Mouse (Mus musculus) kidney, embryonic 15.5 days (tissue): ENCODE measurements at regions not wholly inside any gene's neighbourhood (a gene's known extent, or its start where the extent isn't known, plus 50 kb on each side); places are given as distances from the start of the nearest gene placed in this dataset.

Source experiments
- ATAC-seq: fragments of 200-750 bp; cut with Nextera tagmentation; replicated peaks from 2 replicates; pipeline ENCODE4 v1.8.0; 2017; ENCODE audit warnings: moderate TSS enrichment; ENCODE audit not compliant: low FRiP score
- H3K27ac ChIP-seq: fragments of 300-500 bp; sonication (generic); 2 replicates; pipeline ENCODE4 v1.5.1; 2015; ENCODE audit warnings: mild to moderate bottlenecking, inconsistent platforms
- H3K27me3 ChIP-seq: fragments of 300-500 bp; sonication (generic); 2 replicates; pipeline ENCODE4 v1.6.1; 2015; ENCODE audit warnings: inconsistent platforms
- H3K36me3 ChIP-seq: fragments of 300-500 bp; sonication (generic); 2 replicates; pipeline ENCODE4 v1.6.1; 2015; ENCODE audit warnings: inconsistent platforms
- H3K4me1 ChIP-seq: fragments of 300-500 bp; sonication (generic); 2 replicates; pipeline ENCODE4 v1.6.1; 2015; ENCODE audit warnings: inconsistent platforms
- H3K4me2 ChIP-seq: fragments of 300-500 bp; sonication (generic); 2 replicates; pipeline ENCODE4 v1.6.1; 2015; ENCODE audit warnings: moderate library complexity, mild to moderate bottlenecking, inconsistent platforms
- H3K4me3 ChIP-seq: fragments of 300-500 bp; sonication (generic); replicated peaks from 2 replicates; pipeline ENCODE4 v1.5.1; 2015; ENCODE audit warnings: mild to moderate bottlenecking, inconsistent platforms
- H3K9ac ChIP-seq: fragments of 300-500 bp; sonication (generic); 2 replicates; pipeline ENCODE4 v1.6.1; 2015; ENCODE audit warnings: mild to moderate bottlenecking, inconsistent platforms
- H3K9me3 ChIP-seq: fragments of 300-500 bp; sonication (generic); replicated peaks from 2 replicates; pipeline ENCODE4 v1.6.1; 2016; ENCODE audit warnings: inconsistent platforms
- WGBS: fragments of 180-500 bp; shearing (Covaris S2); methylation state at CpG from one replicate; pipeline ENCODE4 v1.1.7; 2015; ENCODE audit warnings: mixed read lengths; 5-methylcytosine and 5-hydroxymethylcytosine counted together

DNA sequence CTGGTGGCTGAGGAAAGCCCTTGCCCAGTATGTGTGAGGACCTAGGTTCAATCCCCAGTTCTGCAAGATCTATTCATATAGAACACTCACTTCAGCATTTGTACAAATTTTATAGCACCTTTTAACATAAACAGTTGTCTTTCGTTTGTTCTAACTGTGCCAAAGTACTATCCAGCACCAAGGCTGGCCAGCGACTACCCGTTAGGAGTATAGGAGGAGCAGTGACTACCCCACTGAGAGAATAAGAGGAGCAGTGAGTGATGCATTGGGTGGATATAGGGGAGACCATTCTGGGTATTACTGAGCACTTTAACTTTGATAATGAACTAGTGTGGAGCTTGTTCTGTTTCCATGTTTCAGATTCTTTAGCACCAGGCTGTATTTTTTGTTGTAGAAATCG lies 193.8 kb upstream of the Cdh5 start:
- no peak overlapping the region for H3K4me3 ChIP-seq
- no peak overlapping the region for H3K27ac ChIP-seq
- no peaks in the 10 kb centered on the region for H3K36me3 ChIP-seq
- no peak overlapping the region for H3K9ac ChIP-seq
- ATAC-seq: no peak
- H3K9me3 ChIP-seq: peaks cover 5% of the 10 kb centered on the region; the same call in 1 of the 2 replicates
- H3K4me1 ChIP-seq: no peaks in the 10 kb centered on the region
- WGBS: 78% methylated on average over 4 of the region's 4 CpGs
- no peaks in the 10 kb centered on the region for H3K27me3 ChIP-seq
- no peak overlapping the region for H3K4me2 ChIP-seq

DNA sequence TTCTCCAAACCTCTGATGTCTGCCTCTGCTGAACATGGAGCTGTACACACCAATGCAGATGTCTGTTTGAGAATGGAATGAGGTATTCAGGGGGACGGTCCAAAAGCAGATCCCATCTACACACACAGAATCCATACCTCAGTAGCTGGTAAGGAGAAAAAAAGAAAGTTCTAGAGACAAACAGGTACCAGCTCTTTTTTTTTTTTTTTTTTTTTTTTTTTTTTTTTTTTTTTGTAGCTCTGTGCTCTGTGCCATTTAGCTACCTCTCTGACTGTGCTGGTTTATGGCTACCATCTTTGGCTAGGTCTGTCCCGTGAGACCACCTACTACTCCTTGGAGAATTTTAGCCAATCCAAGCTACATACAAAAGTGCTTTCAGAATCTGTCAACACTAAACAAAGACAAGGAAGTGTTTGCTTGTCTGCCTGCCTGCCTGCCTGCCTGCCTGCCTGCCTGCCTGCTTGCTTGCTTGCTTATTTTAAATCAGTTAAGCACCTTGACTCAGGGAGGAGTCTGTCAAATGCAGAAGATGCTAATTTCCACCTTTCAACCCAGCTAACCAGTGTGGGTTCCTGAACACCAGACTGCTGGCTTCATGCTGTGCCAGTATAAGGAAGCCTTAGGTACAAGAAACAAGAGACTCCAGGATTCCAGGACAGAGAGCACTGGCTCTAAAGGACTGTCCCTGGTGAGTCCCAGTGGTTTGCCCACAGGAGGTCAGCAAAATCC lies 190.0 kb upstream of the Cdh5 start:
- no peak overlapping the region for H3K4me3 ChIP-seq
- WGBS: 75% methylated on average over 2 of the region's 2 CpGs
- H3K27me3 ChIP-seq: no peaks in the 10 kb centered on the region
- no peak for ATAC-seq
- H3K9ac ChIP-seq: no peak overlapping the region
- peaks cover 3% of the 10 kb centered on the region; the same call in 1 of the 2 replicates for H3K9me3 ChIP-seq
- 0 out of 2 replicates have a peak, but pooled peaks cover 4% of the 10 kb centered on the region for H3K4me1 ChIP-seq
- no peaks in the 10 kb centered on the region for H3K36me3 ChIP-seq
- H3K4me2 ChIP-seq: no peak overlapping the region
- no peak overlapping the region for H3K27ac ChIP-seq

DNA sequence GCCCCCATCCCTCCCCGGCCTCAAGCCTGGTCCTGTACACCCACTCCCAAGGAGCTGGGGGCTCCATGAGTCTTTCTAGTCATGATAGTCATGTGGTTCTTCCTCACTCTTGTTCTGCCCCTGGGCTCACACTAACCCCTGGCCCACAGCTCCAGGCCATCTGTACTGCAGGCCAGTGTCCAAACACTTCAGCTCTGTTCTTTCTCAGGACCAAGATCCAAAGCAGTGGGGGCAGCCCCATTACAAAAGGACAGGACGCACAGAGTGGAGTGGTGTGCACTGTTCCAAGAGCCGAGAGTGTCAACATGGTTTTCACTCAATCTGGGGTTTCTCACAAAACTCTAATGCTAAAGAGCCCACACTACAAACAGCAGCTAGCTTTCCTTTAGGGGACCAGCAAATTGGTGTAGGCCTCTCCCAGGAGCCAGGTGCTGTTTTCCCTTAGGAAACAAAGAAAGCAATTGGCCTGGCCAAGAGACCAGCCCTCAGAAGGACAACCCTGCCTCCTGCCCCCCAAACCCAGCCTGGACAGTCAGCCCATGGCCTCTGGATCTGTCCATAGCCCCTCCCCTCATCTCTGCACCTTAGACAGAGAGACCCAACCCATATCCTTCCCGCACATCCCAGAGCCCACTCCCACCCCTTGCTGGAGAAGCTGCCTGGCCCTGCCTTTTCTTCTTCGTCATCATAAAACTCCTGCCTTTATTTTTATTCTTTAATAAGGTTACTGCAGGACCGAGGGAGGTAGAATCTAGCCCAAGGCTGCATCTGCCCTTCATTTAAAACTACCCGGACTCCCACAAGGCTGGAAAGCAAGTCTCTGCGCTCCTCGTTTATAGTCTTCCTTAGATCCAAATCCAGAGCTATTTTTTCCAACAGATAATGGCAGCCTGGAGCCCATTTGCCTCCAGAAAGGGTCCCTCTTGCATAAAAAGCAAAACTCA lies 188.2 kb upstream of the Cdh5 start:
- no peak overlapping the region for H3K4me2 ChIP-seq
- no peak overlapping the region for H3K27ac ChIP-seq
- H3K4me1 ChIP-seq: 0 out of 2 replicates have a peak, but pooled peaks cover 4% of the 10 kb centered on the region
- H3K9ac ChIP-seq: no peak overlapping the region
- H3K36me3 ChIP-seq: no peaks in the 10 kb centered on the region
- no peak for ATAC-seq
- WGBS: 72% methylated on average over 9 of the region's 9 CpGs
- H3K27me3 ChIP-seq: no peaks in the 10 kb centered on the region
- no peaks in the 10 kb centered on the region for H3K9me3 ChIP-seq
- no peak overlapping the region for H3K4me3 ChIP-seq

GRCm38 (mm10) chr8:103913927-103914640 lies 187.3 kb upstream of the Cdh5 start:
- Histone ChIP-seq H3K4me1 (0 out of 2 replicates have a peak, but pooled peaks cover 4% of the 10 kb centered on the region), H3K36me3 (no peaks in the 10 kb centered on the region), H3K9ac (no peak overlapping the region), H3K9me3 (no peaks in the 10 kb centered on the region), H3K4me2 (no peak overlapping the region), H3K27ac (no peak overlapping the region; the same call in 1 of the 2 replicates), H3K4me3 (no peak overlapping the region), H3K27me3 (no peaks in the 10 kb centered on the region)
- 46% methylated on average over 6 of the region's 6 CpGs for WGBS
- peak; percentile 81 for ATAC-seq

GRCm38 (mm10) chr8:103919324-103919723 lies 182.1 kb upstream of the Cdh5 start:
- H3K4me3 ChIP-seq: no peak overlapping the region
- no peaks in the 10 kb centered on the region for H3K27me3 ChIP-seq
- ATAC-seq: no peak
- H3K4me2 ChIP-seq: no peak overlapping the region
- no peaks in the 10 kb centered on the region for H3K36me3 ChIP-seq
- no peaks in the 10 kb centered on the region for H3K9me3 ChIP-seq
- WGBS: 91% methylated on average over 3 of the region's 3 CpGs
- H3K9ac ChIP-seq: no peak overlapping the region
- no peaks in the 10 kb centered on the region for H3K4me1 ChIP-seq
- H3K27ac ChIP-seq: no peak overlapping the region

DNA sequence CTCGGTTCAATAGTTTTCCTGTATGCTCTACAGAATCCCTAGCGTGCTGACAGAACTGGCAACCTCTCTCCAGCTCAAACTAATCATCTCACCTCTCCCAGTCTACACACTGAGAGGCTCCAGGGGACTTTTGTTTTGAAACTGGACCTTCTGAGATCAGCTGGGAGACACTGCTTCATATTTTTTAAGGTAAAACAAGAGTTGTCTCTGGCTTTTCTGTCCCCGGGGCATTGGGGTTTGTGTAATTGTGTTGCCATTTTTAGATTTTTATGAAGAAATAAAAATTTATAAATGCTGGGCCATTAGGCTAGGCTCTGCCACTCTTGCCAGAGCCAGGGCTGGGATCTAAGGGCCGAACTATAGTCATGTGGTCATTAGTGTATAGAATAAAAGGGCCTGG lies 179.8 kb upstream of the Cdh5 start:
- H3K27ac ChIP-seq: no peak overlapping the region
- no peak for ATAC-seq
- H3K36me3 ChIP-seq: no peaks in the 10 kb centered on the region
- WGBS: 92% methylated on average over 4 of the region's 4 CpGs
- H3K9me3 ChIP-seq: no peaks in the 10 kb centered on the region
- H3K4me2 ChIP-seq: no peak overlapping the region
- H3K4me1 ChIP-seq: no peaks in the 10 kb centered on the region
- H3K27me3 ChIP-seq: no peaks in the 10 kb centered on the region
- H3K9ac ChIP-seq: no peak overlapping the region
- H3K4me3 ChIP-seq: no peak overlapping the region

DNA sequence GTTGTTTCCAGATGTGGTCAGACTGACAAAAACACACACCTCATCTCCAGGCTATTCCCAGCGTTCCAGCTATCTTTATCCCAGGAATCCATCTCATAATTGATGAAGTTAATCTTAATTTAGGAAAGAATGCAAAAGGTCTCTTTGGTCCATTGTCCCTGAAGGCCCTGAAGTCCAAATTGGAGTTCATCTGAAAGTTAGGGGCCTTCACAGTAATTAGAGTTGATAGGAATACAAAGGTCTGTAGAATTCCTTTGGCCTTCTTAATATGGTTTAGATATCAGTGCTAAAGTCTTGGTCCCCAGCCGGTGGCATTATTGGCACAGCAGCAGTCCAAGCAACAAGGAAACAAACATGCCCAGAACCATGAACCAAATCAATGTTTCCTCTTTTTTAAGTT lies 178.7 kb upstream of the Cdh5 start:
- no peak overlapping the region for H3K27ac ChIP-seq
- 90% methylated on average over 2 of the region's 2 CpGs for WGBS
- no peak overlapping the region for H3K9ac ChIP-seq
- H3K4me2 ChIP-seq: no peak overlapping the region
- H3K9me3 ChIP-seq: no peaks in the 10 kb centered on the region
- no peak overlapping the region for H3K4me3 ChIP-seq
- H3K4me1 ChIP-seq: no peaks in the 10 kb centered on the region
- H3K27me3 ChIP-seq: no peaks in the 10 kb centered on the region
- no peak for ATAC-seq
- no peaks in the 10 kb centered on the region for H3K36me3 ChIP-seq

- Histone ChIP-seq H3K4me1 (no peaks in the 10 kb centered on the region), H3K9ac (no peak overlapping the region), H3K4me3 (no peak overlapping the region), H3K9me3 (no peaks in the 10 kb centered on the region), H3K36me3 (no peaks in the 10 kb centered on the region), H3K27ac (no peak overlapping the region), H3K27me3 (no peaks in the 10 kb centered on the region), H3K4me2 (no peak overlapping the region)
- 69% methylated on average over 1 of the region's 1 CpGs for WGBS
- ATAC-seq: 0 out of 2 replicates have a peak, but pooled peaks have one; percentile 56
Observed at GRCm38 (mm10) chr8:103932681-103933080, 168.7 kb upstream of the Cdh5 start.

GRCm38 (mm10) chr8:103936491-103936890 lies 164.9 kb upstream of the Cdh5 start:
- no peak overlapping the region for H3K4me3 ChIP-seq
- H3K27me3 ChIP-seq: no peaks in the 10 kb centered on the region
- H3K4me2 ChIP-seq: no peak overlapping the region
- H3K27ac ChIP-seq: no peak overlapping the region
- no peaks in the 10 kb centered on the region for H3K4me1 ChIP-seq
- no peak overlapping the region for H3K9ac ChIP-seq
- no peak for ATAC-seq
- no peaks in the 10 kb centered on the region for H3K36me3 ChIP-seq
- no peaks in the 10 kb centered on the region for H3K9me3 ChIP-seq
- WGBS: 59% methylated on average over 3 of the region's 3 CpGs

DNA sequence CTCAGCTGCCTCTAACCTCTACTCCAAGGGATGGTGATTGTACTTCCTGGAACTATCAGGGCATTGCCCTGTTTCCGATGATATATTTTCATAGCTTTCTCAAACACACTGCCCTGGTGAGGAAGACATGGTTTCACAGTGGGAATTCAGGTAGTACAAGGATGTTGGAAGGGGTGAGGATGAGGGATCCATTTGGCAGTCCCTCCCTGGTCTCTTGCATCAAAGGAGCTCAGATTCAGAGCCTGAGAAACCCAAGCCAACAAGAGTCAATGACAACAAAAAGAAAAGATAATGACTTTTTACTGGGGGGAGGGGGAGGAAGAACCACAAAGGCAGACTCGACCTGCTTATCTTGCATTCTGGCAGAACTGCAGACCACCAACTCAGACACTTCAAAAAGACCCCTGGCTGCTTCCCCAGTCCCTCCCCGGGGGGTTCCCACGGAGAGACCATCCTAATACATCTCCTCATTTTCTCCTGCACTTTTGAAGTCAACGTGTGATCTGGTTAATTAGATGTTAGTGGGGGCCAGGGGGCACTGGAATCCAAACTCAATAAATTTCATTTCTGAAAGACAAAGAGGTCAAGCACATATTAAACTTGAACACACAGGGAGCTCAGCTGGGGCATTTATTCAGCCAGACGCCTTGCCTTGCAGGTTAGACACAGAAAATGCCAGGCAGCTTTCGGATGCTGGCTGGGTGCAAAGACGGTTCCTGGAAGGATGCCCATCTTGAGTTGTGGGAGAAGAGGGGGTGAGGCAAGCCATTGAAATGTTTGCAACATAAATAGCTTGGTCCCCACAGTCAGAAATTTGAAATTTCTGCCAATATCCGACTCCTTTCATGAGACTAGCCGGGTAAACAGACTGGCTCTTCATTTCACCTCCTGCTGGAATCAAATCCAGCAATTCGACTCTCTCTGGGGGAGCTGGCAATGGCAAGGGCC lies 162.9 kb upstream of the Cdh5 start:
- no peak for ATAC-seq
- Histone ChIP-seq H3K27ac (no peak overlapping the region), H3K4me2 (no peak overlapping the region), H3K4me3 (no peak overlapping the region), H3K9me3 (no peaks in the 10 kb centered on the region), H3K4me1 (no peaks in the 10 kb centered on the region), H3K36me3 (no peaks in the 10 kb centered on the region), H3K27me3 (no peaks in the 10 kb centered on the region), H3K9ac (no peak overlapping the region)
- WGBS: 46% methylated on average over 11 of the region's 11 CpGs

DNA sequence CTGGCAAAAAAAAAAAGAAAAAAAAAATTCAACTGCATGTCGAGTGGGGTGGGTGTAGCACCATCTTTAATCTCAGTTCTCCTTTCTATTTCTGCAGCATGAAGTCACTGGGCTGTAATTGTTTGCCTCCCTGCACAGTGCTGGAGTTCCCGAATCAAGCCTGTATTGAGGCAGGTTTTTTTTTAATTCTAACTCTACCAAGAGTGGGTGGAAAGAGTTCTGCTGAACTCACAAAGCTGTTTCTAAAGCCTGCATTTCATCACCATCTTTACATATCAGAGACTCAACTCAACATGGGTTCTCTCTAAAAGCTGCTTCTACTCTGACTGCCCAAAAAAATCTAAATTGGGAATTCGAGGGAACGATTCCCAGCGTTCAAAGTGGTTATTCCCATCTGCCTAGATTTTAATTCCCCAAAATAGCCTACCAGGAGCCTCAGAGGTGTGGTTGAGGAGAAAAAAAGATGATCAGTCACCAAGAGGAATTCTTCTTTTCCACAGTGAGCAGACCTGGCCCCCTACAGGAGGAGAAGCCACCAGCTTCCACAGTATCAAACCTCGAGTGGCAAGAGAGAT lies 160.4 kb upstream of the Cdh5 start:
- Histone ChIP-seq H3K9me3 (no peaks in the 10 kb centered on the region), H3K4me2 (no peak overlapping the region), H3K27ac (no peak overlapping the region), H3K4me3 (no peak overlapping the region), H3K9ac (no peak overlapping the region), H3K27me3 (no peaks in the 10 kb centered on the region), H3K4me1 (no peaks in the 10 kb centered on the region), H3K36me3 (no peaks in the 10 kb centered on the region)
- no peak for ATAC-seq
- 88% methylated on average over 6 of the region's 6 CpGs for WGBS
